Mouse (Mus musculus) left cerebral cortex, postnatal 10 days (tissue): Measurements from ENCODE around the gene Nfatc2ip. TPM values are rescaled to one million over a fixed set of nuclear protein-coding genes. Genes with fewer than 3 reads are reported as not detected.
A peak's percentile ranks its signal among the peaks of the same experiment; 100 is the strongest.
"Not testable (repeated sequence)": the region's sequence is repeated elsewhere in the genome, so short reads cannot be mapped to it uniquely, and the experiment has no call there.

ENCODE experiments used
- DNase-seq, 2 experiments: peaks; one replicate each; pipeline ENCODE4 v3.0.0; 2021 to 2022; ENCODE audit warnings: low spot score in 2 of 2, mixed read lengths in 1 of 2; ENCODE audit errors: extremely low spot score in 1 of 2
- intact Hi-C: fragments of 180-260 bp; cut with DNase I; formaldehyde crosslinking; loops from one replicate; pipeline ENCODE4 v1.15.1; 2025
- total RNA-seq, 2 experiments: library from RNA; stranded (reverse); gene quantifications; 2 replicates each; pipeline ENCODE4 v1.2.3; 2021

Gene Nfatc2ip
- total RNA-seq, 2 experiments from 2014 or later: 8.0 to 8.2 TPM

GRCm38 (mm10) chr7:126416615-126417014 is 20.1 kb upstream of the Nfatc2ip start:
- DNase-seq: no peak
- intact Hi-C loops: no loop called here

DNA sequence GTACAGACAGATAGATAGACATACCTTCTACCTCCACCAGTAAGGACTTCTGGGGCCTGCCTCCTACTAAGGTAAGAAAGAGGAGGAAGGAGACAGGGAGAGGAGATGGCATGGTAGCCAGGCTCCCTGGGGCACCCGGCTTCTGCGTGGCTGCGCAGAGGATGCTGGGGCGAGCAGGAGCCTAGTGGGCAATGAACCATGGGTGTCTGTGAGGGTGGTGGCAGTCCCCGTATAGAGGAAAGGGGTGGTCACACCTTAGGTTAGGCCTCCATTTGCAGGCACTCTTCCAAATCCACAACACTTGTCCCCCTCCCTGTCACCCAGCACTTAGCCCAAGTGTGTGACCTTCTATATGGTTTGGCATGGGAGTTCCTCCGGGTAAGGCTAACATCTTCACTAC is 18.2 kb upstream of the Nfatc2ip start, which contains the start of gene Cd19:
Cd19 (minus strand) TSS at position 165 of the 400 bp plus-strand sequence.
- intact Hi-C loops: no loop called here

GRCm38 (mm10) chr7:126411061-126411460 is 14.5 kb upstream of the Nfatc2ip start:
- intact Hi-C loops: no loop called here
- DNase-seq: no peak

More for the DNA sequence above, 18.2 kb upstream of the Nfatc2ip start, which contains the start of gene Cd19:
- no peak for DNase-seq

GRCm38 (mm10) chr7:126408686-126409085 is 12.1 kb upstream of the Nfatc2ip start:
- intact Hi-C loops: no loop called here
- no peak for DNase-seq

GRCm38 (mm10) chr7:126402518-126402917 is 6.0 kb upstream of the Nfatc2ip start:
- intact Hi-C loops: loop anchor here (5.0 kb wide), 1 partner anchor 115 kb away; no protein-coding TSS in a partner anchor

DNA sequence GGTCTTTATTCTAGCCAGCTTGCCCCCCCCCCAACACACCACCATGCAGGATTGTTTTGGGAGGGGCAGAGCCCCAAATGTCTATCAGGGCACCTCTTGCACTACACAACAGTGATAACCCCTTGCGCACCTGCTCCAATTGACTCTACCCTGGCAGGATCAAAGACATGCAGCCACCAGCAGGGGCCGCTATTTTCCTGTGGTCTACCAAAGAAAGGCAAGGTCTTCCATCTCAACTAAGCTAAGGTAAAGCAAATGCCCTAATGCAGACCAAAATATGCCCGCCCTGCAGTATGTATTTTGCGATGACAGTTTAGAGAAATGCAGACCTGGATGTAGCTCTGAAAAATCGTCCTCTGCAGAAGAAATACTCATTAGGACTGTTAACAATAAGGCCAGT is 3.0 kb upstream of the Nfatc2ip start:
- DNase-seq: peak; percentile 51 to 85

More at GRCm38 (mm10) chr7:126402518-126402917, 6.0 kb upstream of the Nfatc2ip start:
- DNase-seq: not testable (repeated sequence)

GRCm38 (mm10) chr7:126397822-126398221 is 1.3 kb upstream of the Nfatc2ip start:
- DNase-seq: no peak
- intact Hi-C loops: loop anchor here (2.0 kb wide), 1 partner anchor 131 kb away; no protein-coding TSS in a partner anchor

More for the DNA sequence above, 3.0 kb upstream of the Nfatc2ip start:
- intact Hi-C loops: no loop called here

- intact Hi-C loops: loop anchor here (2.0 kb wide), 1 partner anchor 132 kb away; no protein-coding TSS in a partner anchor
- DNase-seq: no peak
These were observed 684 bp upstream of the Nfatc2ip start for GRCm38 (mm10) chr7:126397221-126397620.

GRCm38 (mm10) chr7:126392086-126392884 is 4.3 kb downstream of the Nfatc2ip start:
- not testable (repeated sequence) for DNase-seq

GRCm38 (mm10) chr7:126388185-126388584 is 8.4 kb downstream of the Nfatc2ip start:
- intact Hi-C loops: no loop called here
- no peak for DNase-seq

More at GRCm38 (mm10) chr7:126392086-126392884, 4.3 kb downstream of the Nfatc2ip start:
- intact Hi-C loops: not testable (repeated sequence)

GRCm38 (mm10) chr7:126383565-126383964 is 13.0 kb downstream of the Nfatc2ip start:
- intact Hi-C loops: no loop called here
- no peak for DNase-seq

DNA sequence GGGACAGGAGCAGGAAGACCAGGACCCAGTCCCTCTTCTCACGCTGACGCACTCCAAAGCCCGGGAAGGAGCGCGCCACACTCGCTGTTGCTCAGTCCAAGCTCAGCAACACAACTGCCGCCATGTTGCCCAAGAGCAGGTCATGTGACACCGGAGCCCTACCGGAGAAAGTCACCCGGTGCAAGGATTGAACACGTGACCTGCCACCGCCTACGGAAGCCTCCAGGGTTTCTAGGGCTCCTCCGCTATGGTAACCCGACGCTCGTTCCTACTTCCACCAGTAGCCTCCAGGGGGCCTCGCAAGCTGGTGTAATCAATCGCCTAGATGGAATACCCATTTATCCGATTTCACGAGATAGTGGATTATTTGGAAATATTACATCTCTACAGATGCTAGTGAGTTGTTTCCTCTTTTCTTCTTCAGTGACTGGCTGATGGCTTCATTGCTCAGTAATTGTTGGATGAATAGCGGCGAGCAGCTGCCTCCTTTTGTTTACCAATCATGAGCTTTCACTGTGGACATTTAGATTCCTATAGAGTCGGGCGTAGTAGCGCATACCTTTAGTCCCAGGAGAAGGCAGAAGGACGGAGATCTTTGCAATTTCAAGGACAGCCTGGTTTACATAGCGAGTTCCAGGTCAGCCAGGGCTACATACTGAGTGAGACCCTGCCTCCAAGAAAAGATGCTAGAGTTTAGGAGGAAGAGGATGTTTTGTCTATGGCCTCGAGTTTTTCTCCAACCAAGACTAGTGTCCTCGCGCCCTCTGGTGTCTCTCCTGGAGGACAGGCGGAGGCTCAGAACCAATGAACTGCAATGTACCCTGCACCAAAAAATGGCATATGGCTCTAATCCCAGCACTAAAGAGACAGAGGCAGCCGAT is 19.0 kb downstream of the Nfatc2ip start, which contains the start of gene Spns1:
Spns1 (minus strand) TSS at position 173 of the 881 bp plus-strand sequence.
- intact Hi-C loops: loop anchor here (1.0 to 5.0 kb wide), 2 partner anchors 54 to 115 kb away; no protein-coding TSS in a partner anchor
- DNase-seq: peak; percentile 97 to 98

GRCm38 (mm10) chr7:126376903-126377277 is 19.6 kb downstream of the Nfatc2ip start:
- peak in 1 of 2 experiments; percentile 58 for DNase-seq

DNA sequence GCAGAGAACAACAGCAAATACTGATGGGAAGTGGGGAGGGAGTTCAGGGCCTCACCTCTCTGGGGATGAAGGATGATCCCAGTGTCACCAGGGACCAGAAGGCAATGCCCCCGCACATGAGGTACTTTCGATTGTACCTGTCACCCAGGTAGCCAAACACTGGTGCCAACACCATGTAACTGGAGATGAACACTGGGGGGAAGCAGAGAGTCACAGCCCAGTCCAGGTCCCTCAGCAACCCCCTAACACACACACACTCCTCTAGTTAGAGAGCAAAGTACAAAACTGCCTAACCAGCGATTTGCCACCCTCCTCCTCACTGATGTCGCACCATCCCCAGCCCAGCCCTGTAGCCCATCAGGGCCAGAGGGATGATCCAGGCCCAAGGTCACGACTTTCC is 21.5 kb downstream of the Nfatc2ip start:
- no peak for DNase-seq
- intact Hi-C loops: loop anchor here (5.0 kb wide), 1 partner anchor 113 kb away; no protein-coding TSS in a partner anchor

More at GRCm38 (mm10) chr7:126376903-126377277, 19.6 kb downstream of the Nfatc2ip start:
- intact Hi-C loops: loop anchor here (5.0 kb wide), 1 partner anchor 115 kb away; no protein-coding TSS in a partner anchor

DNA sequence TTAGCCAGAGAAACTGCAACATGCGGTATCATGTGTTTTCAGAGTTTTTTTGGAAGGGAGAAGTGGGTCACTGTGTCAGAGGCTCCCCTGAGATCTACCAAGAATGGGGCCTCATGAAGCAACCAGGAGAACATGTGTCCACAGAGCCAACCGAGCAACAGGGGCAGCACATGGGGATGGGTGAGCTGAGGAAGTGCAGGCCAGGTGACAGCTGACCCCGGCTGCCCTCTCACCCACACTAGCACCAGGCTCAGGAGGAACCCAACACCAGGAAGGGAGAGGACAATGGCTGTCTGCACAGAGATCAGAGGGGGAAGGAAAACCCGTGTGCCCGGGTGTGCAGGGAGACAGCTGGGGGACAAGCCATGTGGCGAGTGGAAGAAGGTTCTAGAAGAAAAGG is 22.0 kb downstream of the Nfatc2ip start:
- intact Hi-C loops: no loop called here
- DNase-seq: no peak

DNA sequence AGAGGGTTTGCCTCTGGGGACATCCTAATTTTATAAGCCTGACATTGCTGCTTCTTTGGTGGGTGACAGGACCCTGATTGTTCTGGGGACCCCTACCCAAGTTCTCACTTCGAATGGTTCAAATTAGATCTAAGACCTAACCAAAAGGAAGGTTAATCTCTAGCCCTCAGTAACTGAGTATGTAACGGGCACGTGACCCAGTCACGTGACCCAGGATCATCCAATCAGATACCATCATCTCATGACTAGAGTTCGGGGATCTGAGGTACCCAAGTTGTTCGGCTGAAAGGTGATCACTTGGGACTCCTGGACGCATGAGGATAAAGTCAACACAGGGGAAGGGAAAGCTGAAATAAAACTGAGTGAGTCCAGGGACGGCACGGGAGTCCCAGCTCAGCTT is 23.5 kb downstream of the Nfatc2ip start:
- intact Hi-C loops: no loop called here

GRCm38 (mm10) chr7:126369393-126369792 is 27.1 kb downstream of the Nfatc2ip start, which contains the start of gene Lat:
Lat (minus strand) TSS chr7:126369570.
- no peak for DNase-seq
- intact Hi-C loops: no loop called here

More for the DNA sequence above, 23.5 kb downstream of the Nfatc2ip start:
- no peak for DNase-seq

GRCm38 (mm10) chr7:126368367-126368766 is 28.2 kb downstream of the Nfatc2ip start:
- intact Hi-C loops: no loop called here
- DNase-seq: no peak

DNA sequence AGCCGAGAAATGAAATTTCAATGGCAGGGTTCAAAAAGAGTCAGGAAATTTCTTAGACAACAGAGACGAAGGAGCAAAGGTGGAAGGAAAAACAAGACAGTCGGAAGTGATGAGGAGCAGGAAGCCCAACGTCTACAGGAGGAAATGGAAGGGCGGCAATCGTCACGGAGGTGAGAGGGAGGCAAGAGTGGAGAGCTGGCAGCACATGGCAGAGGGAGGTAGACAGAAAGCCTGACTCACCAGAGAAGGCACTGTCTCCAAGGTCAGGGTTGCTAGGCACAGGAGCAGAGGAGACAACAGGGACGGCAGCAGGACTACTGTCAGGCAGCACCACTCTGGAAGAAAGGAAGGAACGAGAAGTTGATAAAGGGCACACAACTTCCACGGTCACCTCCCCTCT is 28.9 kb downstream of the Nfatc2ip start:
- DNase-seq: no peak
- intact Hi-C loops: no loop called here
